Mouse (Mus musculus) myocyte (in vitro differentiated cells): ENCODE data around the gene Adcy6.

Source experiments
- E2F4 ChIP-seq: IDR thresholded peaks from one replicate; pipeline ENCODE4 v1.6.1; 2011; ENCODE audit warnings: mild to moderate bottlenecking, control low read depth, moderate library complexity; ENCODE audit not compliant: insufficient read depth
- MAX ChIP-seq: IDR thresholded peaks from one replicate; pipeline ENCODE4 v1.6.1; 2011; ENCODE audit warnings: low read depth, mild to moderate bottlenecking, control low read depth
- MYOD1 ChIP-seq, 3 experiments: IDR thresholded peaks; one replicate each; pipeline ENCODE4 v1.6.1; 2011; ENCODE audit warnings: control low read depth in 2 of 3, low read depth in 2 of 3, mild to moderate bottlenecking in 2 of 3, moderate library complexity in 1 of 3; ENCODE audit not compliant: insufficient read length in 2 of 3, control insufficient read depth in 1 of 3
- MYOG ChIP-seq, 3 experiments: IDR thresholded peaks; one replicate each; pipeline ENCODE4 v1.6.1; 2011; ENCODE audit warnings: control low read depth in 2 of 3, low read depth in 2 of 3, mild to moderate bottlenecking in 2 of 3; ENCODE audit not compliant: insufficient read length in 2 of 3, control insufficient read depth in 1 of 3, insufficient read depth in 1 of 3
- POLR2A ChIP-seq: IDR thresholded peaks from one replicate; pipeline ENCODE4 v1.6.1; 2011; ENCODE audit warnings: low read depth, mild to moderate bottlenecking, control low read depth, moderate library complexity; ENCODE audit not compliant: insufficient read length
- POLR2AphosphoS2 ChIP-seq: IDR thresholded peaks from one replicate; pipeline ENCODE4 v1.6.1; 2011; ENCODE audit warnings: low read depth, control low read depth; ENCODE audit not compliant: insufficient read length
- SRF ChIP-seq: IDR thresholded peaks from one replicate; pipeline ENCODE4 v1.6.1; 2011; ENCODE audit warnings: low read depth; ENCODE audit not compliant: control insufficient read depth, insufficient read length
- TCF12 ChIP-seq: IDR thresholded peaks from one replicate; pipeline ENCODE4 v1.6.1; 2011; ENCODE audit warnings: mild to moderate bottlenecking, control low read depth; ENCODE audit not compliant: poor library complexity, insufficient read depth, severe bottlenecking
- TCF3 ChIP-seq: IDR thresholded peaks from one replicate; pipeline ENCODE4 v1.6.1; 2011; ENCODE audit warnings: low read depth, control low read depth; ENCODE audit not compliant: insufficient read length
- USF1 ChIP-seq: IDR thresholded peaks from one replicate; pipeline ENCODE4 v1.6.1; 2011; ENCODE audit warnings: low read depth, mild to moderate bottlenecking, control low read depth, moderate library complexity

- TF ChIP-seq POLR2AphosphoS2 (no peak), POLR2A (no peak), USF1 (no peak), SRF (no peak), MAX (no peak), MYOD1 (IDR thresholded peaks at IDR 0.05; ENCODE audit: control insufficient read depth in 1 of 3, insufficient read length in 2 of 3, low read depth in 2 of 3) (no peak), TCF3 (no peak), MYOG (IDR thresholded peaks at IDR 0.05; ENCODE audit: control insufficient read depth in 1 of 3, insufficient read depth in 1 of 3, insufficient read length in 2 of 3, low read depth in 2 of 3) (no peak), E2F4 (no peak), TCF12 (no peak)
Measured at GRCm38 (mm10) chr15:98629464-98629863, 19.6 kb upstream of the Adcy6 start.
